Mouse (Mus musculus): ENCODE measurements at regions not wholly inside any gene's neighbourhood (a gene's known extent, or its start where the extent isn't known, plus 50 kb on each side); places are given as distances from the start of the nearest gene placed in this dataset.

- TF ChIP-seq CTCF (IDR thresholded peaks at IDR 0.05; ENCODE audit: extremely low read depth, insufficient read depth, low read length) (no peak), POLR2A (IDR thresholded peaks at IDR 0.05; ENCODE audit: extremely low read depth, insufficient read depth, low read length) (no peak)
These were observed 214.6 kb upstream of the Atp2b1 start for GRCm38 (mm10) chr10:98699579-98699978.
